Mouse (Mus musculus) CD4-positive, CD25-positive, alpha-beta regulatory T cell (primary cell): ENCODE results near the gene Tmco5. TPM values are rescaled to one million over a fixed set of nuclear protein-coding genes. Genes with fewer than 3 reads are reported as not detected.

ENCODE experiments used
- polyA plus RNA-seq: library from polyadenylated mRNA; unstranded; fragments of 100-300 nt; shearing (Covaris generic); gene quantifications from one replicate; pipeline ENCODE4 v1.2.1, GENCODE M21; 2017

Gene Tmco5
- not detected for polyA plus RNA-seq

DNA sequence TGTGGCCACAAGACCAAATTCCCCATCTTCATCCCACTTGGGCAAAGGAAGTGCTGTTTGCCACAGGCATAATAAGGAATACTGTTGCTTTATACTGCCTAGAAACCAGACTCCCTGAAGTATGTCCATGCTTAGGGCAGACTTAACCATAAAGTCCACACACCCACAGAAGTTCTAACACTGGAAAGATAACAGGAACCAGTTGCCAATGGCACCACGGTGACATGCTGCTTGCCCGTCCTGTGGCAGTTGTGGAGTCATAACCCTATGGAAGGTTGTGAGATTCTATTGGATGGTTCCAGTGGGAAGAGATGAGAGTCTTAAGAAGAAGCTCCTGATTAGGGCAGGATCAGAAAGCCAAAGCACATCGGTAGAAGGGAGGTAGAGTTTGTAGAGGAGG is at the start of gene Tmco5:
Tmco5 (plus strand) TSS at position 301 of the 400 bp plus-strand sequence.

Other genes with a start within 250 kb of the Tmco5 start
- 7.1 TPM for gene Spred1, start 242.7 kb downstream of the Tmco5 start, polyA plus RNA-seq